Mouse (Mus musculus) mature B cell (primary cell): ENCODE measurements around the gene Dab2.

Experiments
- in situ Hi-C: fragments of 300-500 bp; cut with MboI; formaldehyde crosslinking; loops from 2 replicates; pipeline ENCODE4 v1.14.3; 2019

Dab2 gene

DNA sequence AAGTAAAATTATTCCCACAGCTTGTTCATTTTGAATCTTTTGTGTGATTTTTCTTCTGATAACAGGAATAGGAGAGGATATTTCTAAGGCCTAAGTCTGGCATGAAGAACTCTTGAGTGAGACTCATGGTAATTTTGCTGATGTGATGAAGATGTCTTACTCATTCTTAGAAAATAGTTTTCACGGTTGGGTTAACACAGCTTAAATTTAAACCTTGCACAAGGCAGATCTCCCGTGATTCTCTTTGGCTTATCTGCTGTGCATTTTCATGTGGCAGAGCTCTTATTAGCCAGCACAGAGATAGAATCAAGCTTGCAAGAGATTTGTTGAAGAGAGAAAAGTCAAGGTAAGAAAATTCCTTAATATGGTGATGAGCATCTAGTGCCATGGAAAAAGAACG, at the start of gene Dab2:
Dab2 (plus strand) TSS at position 235 of the 400 bp plus-strand sequence.
- in situ Hi-C loops, result no loop called here

DNA sequence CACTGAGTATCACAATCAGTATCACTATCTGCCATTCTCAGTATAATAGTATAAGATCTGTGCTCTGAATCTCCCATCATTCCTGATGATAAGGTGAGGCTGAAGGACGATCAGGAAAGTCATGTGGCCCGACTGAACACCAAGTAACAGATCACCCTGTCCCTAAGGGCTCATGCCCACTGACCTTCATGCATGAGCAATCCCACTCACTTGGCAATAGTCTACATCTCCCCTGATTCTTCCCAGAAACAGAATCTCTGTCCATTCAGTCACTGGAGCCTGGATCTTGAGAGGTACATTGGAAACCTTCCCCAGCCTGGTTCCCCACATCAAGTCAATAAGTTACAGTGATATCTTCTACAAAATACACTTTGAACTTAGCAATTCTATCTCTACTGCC, 46.1 kb upstream of the Dab2 start:
- in situ Hi-C loops, result no loop called here

DNA sequence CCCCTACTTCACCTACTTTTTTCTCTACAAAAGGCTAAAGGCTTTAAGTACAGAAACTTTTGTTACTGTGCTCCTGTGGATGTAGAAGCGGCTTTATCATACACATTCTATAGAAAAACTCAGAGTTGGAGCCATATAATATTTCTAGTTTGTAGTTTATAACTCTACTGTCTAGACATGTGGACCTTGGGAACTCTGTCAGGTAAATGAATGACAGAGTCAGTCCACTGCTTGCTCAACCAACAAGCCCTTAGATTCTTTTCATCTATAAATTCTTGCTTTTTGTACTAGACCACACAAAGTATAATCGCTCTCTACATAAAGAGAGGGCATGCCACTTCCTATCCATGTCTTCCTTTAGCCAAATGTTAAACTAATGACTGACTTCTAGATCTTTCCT, 45.2 kb upstream of the Dab2 start:
- in situ Hi-C loops, result no loop called here

DNA sequence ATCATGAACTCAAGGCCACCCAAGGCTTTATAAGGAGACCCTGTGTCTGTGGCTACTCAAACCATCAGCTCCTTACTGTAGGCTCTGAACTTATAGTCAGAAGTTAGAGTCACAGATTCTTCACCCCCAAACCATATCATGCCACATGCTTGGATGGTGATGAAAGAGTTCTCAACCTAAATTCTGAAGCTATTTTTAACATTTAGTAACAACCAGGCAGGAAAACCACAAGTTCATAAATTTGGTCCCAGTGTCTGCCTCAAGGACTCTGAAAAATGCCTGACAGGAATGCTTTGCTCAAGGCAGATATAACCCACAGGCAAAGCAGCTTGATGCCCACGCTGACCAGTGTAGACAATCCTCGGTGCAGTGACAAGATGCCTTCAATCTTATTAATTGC, 42.5 kb upstream of the Dab2 start:
- in situ Hi-C loops, result no loop called here

DNA sequence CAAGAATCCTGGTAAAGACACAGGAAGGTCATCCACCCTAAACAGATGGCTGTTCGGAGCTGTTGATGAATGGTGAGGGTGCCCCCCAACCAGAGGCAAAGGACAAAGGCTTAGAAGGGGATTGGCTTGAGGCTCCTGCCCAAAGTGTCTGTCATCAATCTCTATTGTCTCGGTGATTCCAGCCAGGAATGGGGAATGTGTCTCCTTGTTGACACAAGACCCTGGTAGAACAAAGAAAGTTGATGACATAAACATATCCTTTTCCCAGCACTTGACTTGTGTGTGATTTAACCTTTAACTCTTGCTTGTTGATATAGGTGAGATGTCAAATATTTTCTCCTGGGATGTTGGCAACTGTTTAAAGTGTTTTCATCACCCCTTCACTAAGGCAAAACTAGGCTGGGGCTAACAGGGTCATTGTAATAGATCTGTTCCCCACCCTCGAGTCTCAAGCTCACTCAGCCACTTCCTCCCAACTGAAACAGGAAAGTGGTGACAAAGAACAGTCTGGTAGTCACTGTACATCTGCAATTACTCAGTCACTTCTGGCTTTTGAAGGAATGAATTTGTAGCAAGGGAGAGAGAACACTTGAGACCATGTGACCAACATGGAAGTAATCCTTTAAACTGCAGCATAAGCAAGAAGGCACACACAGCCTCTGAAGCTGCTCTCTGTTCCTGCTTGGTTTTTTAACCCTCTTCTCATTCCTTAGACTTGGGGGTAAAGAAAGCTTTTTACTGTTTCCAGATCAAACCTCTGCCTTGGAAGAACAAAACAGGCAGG, 39.4 kb upstream of the Dab2 start:
- in situ Hi-C loops, result no loop called here

DNA sequence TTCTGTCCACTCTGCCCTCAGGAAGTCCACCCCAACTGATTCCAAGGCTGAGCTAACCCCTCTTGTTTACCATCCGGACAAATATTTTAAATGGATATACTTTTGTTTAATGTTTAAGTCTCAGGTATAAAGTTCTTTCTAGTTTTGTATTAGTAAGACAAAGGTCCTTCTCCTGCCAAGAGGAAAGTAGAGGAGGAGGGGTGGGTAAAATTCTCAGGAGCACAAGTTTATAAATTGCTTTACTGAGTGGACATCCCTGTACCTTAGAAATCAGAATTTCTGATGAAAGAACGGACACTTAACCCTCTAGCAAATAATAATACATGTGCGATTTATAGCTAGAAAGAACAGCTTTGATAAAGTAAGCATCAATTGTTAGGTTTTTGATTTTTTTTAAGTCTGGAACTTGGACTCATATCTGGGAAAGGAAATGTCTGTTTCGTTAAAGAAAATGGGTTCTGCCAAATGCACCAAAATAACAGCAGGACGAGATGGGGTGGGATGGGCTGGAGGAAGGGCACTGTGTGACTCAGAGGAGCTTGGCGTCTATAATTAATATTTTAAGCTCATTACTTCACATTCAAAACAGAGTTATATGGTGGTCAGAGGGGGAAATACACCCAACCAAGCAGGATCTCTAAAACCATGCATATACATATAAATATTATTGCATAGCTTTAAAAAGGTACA, 38.7 kb upstream of the Dab2 start:
- in situ Hi-C loops, result no loop called here

DNA sequence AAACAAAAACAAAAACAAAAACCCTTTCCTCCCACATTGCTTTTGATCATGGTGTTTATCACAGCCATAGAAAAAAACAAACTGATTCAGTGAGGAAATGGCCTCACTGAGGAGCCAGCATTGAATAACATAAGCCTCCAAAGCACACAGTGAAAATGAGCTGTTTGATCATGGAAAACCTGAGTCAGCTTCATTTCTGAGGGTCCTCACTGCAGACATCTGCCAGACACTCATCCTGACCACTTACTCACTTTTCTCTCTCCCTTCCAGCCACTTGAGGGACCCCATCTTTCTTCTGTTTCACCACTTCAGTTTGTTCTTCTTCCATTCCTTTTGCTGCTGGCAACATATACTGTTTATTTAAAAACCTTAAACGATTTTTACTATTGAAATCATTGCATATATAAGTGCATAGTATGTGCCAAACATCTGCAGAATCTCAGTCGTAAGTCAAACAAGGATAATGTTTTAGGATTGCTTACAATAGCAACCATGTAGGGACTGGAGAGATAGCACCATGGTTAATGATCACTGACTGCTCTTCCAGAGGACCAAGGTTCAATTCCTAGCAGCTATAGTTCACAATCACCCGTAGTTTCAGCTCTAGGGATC, 32.3 kb upstream of the Dab2 start:
- in situ Hi-C loops, result no loop called here

DNA sequence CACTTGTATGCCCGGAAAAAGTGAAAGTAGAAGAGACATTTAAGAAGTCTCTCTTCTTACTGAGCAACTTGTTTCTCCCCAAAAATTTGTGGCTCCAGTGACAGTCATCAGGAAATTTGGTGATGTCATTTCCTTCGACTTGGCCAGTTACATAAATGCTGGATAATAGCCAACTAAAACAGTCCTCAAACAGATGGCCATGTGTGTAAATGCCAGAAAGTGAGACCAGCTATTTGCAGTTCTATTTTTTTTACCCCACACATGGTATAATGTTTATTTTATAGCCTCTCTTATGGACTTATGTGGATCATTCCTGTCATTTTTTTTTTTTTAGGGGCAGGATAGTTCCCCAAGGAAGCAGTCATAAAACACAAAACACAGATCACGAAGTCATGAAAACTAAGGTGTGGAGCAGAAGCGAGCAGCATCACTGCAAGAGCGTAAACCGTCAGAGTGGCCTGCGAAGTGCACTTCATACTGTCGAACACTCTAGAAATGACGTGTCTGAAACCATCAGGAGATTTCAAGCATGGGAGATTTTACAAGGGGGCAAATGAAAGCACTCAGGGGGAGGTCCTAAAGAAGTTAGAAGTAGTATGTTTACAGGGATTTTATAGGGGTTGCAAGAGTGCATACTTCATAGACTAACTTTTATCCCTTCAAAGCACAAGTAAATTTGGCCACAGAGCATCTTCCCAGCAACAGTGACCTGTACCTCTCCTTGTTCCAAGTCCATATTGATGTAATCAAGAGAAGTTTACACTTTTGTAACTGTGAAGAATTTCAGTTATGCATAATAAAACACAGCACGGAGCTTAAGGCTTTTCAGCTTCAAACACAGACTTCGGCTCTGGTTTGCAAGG, 20.8 kb upstream of the Dab2 start:
- in situ Hi-C loops, result no loop called here

DNA sequence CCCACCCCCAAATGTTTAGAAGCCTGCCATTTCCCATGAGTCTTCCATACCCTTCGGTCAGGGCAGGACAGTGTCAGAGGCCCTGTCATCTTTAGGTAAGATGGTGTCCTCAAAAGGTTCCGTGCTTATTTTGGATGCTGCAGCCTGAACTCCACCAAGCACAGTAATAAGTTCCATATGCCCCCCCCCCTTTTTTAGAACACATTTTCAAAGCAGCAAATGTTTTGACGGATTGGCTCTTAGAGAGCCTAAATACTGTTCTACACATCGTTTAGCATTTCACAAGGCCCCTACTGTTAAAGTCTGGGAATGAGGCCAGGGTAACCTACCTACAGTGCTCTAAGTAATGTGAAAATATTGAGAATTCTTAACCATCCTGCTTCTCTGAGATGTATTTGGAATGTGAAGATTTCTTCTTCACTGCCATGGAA, 19.6 kb upstream of the Dab2 start:
- in situ Hi-C loops, result no loop called here

DNA sequence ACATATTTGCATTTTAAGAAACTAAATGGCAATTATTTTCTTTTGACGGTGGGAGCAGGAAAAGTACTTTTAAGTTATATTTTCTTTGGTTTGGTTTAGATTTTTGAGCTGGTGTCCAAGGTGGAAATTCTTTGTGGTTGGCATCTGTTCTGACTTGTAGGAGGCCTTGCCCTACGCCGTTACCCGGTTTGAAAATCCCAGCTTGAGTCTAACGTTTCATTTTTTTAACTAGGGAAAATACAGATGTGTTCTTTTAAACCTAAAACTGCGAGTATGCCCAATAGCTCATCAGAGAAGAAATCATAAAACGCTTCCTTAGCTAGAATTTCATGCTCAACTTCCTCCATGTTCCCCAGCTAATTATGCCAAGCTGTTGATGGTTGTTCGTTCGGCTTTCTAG, 16.3 kb upstream of the Dab2 start:
- in situ Hi-C loops, result no loop called here

DNA sequence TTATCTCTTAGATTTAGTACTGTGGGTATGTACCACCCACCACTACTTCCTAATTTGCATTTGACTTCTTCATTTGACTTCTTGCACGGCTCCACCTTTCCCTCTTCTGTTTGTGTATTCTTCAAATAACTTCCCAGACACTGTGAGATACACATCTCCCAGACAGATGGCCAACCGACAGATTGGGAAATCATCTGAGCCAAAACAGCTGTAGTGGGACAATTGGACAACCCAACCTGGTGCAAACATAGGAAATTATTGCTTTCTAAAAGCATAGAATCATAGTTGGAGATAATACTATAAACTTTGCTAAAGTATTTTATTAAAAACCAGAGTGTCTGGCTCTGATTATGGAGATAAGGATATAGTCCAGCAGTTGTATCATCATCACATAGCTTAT, 3.5 kb upstream of the Dab2 start:
- in situ Hi-C loops, result no loop called here

DNA sequence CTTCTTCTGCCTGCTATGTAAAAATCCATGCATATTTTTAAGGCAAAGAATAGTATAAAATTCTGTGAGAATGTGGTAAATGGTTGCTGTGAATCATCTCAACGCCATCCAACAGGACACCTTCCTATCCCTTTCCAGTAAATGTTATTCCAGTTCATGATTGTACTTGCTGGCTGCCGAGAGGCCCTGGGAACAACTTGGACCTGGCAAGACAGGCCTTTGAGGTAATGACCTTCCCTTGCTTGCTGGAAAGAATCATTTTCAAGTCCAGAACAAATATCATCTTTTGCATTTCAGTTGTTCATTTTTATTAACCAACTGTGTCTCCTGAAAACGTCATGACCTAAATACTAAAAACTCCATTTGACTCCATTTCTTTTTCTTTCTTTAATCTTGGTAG, 862 bp upstream of the Dab2 start:
- in situ Hi-C loops, result no loop called here

DNA sequence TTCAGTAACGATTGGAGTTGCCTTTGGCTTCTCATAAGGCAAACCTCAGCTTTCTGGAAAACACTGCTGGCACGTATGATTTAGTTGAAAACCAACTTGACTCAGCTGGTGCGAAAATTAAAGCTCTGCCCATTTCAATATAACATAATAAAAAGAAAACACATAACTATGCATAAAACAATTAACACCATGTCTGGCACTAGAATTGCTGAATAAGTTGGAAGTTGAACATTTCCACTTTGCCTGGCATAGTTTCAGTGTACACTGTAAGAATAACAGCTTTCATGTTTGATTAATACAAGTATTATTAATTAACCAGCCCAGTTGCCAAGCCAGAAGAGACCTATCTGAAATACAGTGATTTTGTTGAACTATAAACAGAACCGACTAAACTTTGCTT, 2.6 kb downstream of the Dab2 start:
- in situ Hi-C loops, result no loop called here

DNA sequence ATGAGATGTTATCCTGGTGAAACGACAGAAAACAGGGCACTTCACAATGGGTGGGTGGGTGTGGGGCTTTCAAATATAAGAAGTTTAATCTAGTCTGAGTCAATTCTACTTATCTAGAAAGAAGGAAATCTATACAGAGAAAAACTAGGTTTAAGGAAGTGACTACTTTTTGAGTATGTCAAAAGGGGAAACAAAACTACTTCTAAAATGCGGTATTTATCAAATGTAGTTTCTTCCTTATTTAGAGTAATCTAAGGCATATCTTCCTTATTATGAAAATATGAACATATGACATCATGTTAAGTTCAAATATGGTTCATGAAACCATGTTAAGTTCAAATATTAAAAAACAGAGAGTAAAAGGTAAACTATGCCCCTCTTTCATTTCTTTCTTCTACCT, 4.2 kb downstream of the Dab2 start:
- in situ Hi-C loops, result no loop called here

DNA sequence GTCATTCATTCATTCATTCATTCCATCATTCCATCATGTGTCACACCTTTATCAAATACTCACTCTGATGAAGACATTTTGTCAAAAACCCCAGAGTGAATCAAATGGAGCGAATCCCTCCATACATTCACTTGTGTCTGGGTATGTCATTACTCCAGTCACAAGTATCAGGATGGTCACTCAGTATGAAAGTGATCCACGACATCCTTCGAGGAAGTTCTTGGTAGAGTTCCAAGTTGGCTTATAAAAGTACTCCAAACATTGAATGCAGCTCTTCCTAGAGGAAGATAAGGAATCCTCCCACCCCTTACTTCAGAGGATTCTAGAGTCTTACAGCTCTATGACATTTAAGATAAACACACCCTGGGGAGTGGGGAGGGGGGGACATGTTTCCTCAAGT, 10.0 kb downstream of the Dab2 start:
- in situ Hi-C loops, result no loop called here

DNA sequence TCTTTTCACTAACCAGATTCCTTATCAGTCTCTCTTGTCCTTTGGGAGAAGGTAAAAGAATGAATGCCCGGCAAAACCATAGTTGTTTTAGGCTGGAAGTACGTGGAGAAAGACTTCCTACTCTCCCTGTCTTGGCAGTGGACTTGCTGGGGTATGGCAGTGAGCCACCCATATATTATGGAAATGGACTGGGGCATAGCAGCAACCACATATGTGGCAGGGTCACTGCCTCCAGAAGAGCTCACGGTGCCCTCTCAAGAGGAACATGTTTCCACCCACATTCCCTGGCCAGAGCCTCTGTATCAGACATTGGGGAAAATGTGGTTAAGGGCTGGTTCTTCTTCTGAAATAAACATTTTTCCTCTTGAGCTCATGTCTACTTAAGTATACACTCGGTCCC, 10.8 kb downstream of the Dab2 start:
- in situ Hi-C loops, result no loop called here

DNA sequence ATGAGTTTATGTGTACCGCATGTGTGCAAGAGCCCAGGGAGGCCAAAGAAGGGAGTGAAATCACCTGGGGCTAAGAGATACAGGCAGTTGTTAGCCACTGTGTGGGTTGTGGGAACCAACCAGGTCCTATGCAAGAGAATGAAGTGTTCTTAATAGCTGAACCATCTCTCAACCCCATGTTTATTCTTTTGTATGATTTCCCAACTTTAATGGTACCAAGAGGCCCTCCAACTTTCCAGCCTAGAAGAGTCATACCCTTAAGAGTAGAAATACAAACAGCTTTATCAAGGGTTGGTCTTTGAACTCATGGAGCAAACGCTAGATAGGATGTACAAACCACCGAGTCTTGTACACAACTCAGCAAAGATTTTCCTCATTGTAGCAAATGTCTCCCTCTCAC, 12.8 kb downstream of the Dab2 start:
- in situ Hi-C loops, result no loop called here

DNA sequence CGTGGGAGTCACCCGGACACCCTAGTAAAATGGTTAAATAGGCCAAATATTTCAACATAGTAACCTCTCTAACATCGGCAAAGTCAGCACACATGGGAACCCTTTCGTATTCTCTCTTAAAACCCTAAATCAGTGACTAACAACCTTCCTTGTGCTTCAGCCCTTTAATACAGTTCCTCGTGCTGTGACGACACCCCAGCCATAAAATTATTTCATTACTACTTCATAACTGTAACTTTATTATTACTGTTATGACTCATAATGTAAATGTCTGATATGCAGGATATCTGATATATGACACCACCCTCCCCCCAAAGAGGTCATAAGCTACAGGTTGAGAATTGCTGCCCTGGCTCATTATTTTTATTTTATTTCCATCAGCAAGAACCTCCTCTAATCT, 19.8 kb downstream of the Dab2 start:
- in situ Hi-C loops, result no loop called here

DNA sequence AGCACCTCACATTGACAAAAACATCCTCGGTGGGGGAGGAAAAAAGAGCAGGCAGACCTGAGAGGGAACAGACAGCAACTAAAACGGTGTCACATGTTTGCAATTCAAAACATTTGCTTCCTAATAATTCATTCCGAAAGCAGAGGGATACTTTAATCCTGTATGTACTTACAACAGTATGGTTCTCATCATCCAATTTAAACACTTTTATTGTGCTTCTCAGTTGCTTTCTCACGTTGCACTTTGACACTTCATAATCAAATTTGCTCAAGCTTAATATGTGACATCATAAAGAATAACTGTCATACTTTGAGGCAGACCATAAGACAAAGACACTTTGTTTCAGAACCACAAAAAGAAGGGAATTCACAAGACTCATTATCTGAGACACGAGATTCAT, 20.9 kb downstream of the Dab2 start:
- in situ Hi-C loops, result no loop called here

DNA sequence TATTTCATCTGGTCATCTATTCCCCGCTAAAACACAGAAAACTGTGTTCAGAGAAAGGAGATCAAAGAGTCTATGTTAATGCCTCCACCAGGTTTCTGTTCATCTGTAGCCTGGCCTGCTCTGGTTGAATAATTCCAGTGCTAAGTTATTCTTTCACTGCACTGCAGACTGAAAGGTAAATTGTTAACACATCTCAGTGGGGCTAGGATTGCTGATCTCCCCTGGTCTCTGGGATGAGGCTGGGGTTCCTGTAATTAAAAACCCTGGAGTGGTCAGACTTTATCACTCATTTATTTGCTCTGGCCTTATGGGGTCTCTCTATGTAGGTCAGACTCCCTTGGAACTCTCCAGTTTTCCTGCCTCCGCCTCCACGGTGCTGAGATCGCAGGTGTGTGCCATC, 21.7 kb downstream of the Dab2 start:
- in situ Hi-C loops, result no loop called here

DNA sequence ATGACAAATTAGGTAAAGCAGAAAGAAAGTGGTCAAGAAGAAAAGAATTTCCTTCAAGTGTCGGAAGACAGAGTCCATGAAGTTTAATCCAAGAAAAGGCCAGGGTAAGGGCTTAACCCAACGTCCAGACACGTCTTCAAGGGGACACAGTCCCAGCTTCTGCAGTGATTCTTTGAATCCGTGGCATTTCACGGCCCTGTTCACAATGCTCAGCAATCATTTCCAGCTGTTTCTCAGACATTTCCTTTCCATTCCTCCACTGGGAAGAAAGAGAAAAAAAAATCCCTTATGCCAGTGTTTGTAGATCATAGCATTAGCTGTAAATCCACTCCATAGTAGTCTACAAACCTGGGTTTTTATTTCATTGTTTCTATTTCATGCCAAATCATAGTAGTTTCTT, 22.7 kb downstream of the Dab2 start:
- in situ Hi-C loops, result no loop called here

DNA sequence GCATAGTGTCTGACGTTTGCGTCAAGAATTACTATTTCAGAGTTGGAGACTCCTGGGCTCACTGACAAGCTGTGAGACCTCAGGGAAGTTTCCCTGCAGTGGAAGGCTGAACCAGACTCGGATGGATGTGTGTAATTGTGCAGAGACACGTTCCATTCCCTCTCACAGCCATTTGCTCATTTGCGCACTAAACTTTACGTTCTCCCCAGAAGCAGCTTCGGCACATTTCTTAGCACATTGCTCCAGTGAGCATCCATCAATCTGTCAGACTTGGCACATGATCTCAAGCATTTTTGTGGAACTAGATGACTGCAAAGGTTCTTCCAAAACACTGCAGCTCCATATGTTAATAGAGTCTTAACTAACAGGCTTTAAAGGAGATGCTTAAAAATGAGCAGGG, 24.0 kb downstream of the Dab2 start:
- in situ Hi-C loops, result no loop called here
